Comparison of ENCODE assay signal across 23 mouse cellular contexts in the genomic region with DNA sequence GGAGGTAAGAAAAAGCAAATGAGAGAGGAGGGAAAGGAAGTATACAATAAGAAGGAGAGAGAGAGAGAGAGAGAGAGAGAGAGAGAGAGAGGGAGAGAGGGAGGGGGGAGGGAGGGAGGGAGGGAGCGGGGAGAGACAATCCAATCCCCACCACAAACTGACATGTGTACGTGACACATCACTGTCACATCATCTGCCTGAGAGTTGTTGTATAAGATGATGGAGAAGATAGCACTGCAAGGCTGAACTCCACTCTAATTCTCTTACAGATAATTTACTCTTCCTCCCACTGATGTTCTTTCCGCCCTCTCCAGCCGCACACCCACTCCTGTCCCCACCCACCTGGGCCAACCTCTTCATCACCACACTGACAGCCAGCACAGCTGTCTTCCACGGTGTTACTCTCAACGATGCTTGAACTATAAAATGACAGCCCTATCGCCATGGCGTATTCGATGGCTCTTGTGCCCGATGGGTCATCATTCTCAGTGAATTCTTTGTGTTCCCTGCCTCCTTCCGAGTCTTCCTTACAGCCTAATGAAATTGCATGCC. TPM values are rescaled to one million over a fixed set of nuclear protein-coding genes. Genes with fewer than 3 reads are reported as not detected.
DNase-seq lines count a peak whose midpoint lies in the region; ATAC-seq lines count a peak whose summit lies in the region.
"Had no signal": no experiment of that assay in that cellular context is flagged by ENCODE, and none has a peak within 500 bp of the region (broad histone marks: within the 10 kb centered on the region; RNA-seq: fewer than 3 reads in every experiment).

No protein-coding gene starts in this region.

- H3K4me1 ChIP-seq in forebrain, embryonic 13.5 days, result no peaks in the 10 kb centered on the region
- H3K4me1 ChIP-seq in forebrain, embryonic 10.5 days, result peaks cover 4% of the 10 kb centered on the region; the same call in 1 of the 2 replicates
- peaks cover 3% of the 10 kb centered on the region; the same call in 1 of the 2 replicates for H3K4me1 ChIP-seq in hindbrain, embryonic 15.5 days (replicated peaks)
- no peaks in the 10 kb centered on the region for H3K4me1 ChIP-seq in hindbrain, embryonic 16.5 days (ENCODE audit: control insufficient read depth, insufficient read depth, low read depth, low read length)
- no peaks in the 10 kb centered on the region for H3K4me1 ChIP-seq in midbrain, embryonic 11.5 days (ENCODE audit: control insufficient read depth, insufficient read depth, low read length)
- H3K4me1 ChIP-seq in midbrain, embryonic 14.5 days (ENCODE audit: control insufficient read depth, insufficient read depth, low read length), result no peaks in the 10 kb centered on the region
- no peaks in the 10 kb centered on the region for H3K4me1 ChIP-seq in neural tube, embryonic 14.5 days (ENCODE audit: control insufficient read depth, insufficient read depth, low read length)
- no peaks in the 10 kb centered on the region for H3K4me1 ChIP-seq in liver, embryonic 12.5 days
- H3K4me1 ChIP-seq: liver, embryonic 15.5 days; midbrain, embryonic 12.5 days; stomach, embryonic 15.5 days had no signal

- H3K9ac ChIP-seq in forebrain, embryonic 13.5 days, result no peak overlapping the region
- H3K9ac ChIP-seq in hindbrain, embryonic 15.5 days, result no peak overlapping the region
- no peak overlapping the region for H3K9ac ChIP-seq in hindbrain, embryonic 16.5 days (ENCODE audit: low read depth, low read length)
- H3K9ac ChIP-seq in midbrain, embryonic 11.5 days (ENCODE audit: low read length), result no peak overlapping the region
- H3K9ac ChIP-seq in midbrain, embryonic 14.5 days (replicated peaks; ENCODE audit: low read length), result no peak overlapping the region
- no peak overlapping the region for H3K9ac ChIP-seq in neural tube, embryonic 14.5 days (replicated peaks; ENCODE audit: low read depth, low read length)
- H3K9ac ChIP-seq in liver, embryonic 12.5 days, result no peak overlapping the region
- H3K9ac ChIP-seq: liver, embryonic 15.5 days; midbrain, embryonic 12.5 days; stomach, embryonic 15.5 days had no signal

- H3K27me3 ChIP-seq in forebrain, embryonic 13.5 days, result no peaks in the 10 kb centered on the region
- H3K27me3 ChIP-seq in forebrain, embryonic 10.5 days (ENCODE audit: poor library complexity, severe bottlenecking), result no peaks in the 10 kb centered on the region
- H3K27me3 ChIP-seq in hindbrain, embryonic 15.5 days, result no peaks in the 10 kb centered on the region
- H3K27me3 ChIP-seq in hindbrain, embryonic 16.5 days (replicated peaks; ENCODE audit: control insufficient read depth, insufficient read depth, low read length), result no peaks in the 10 kb centered on the region
- H3K27me3 ChIP-seq in midbrain, embryonic 11.5 days (ENCODE audit: control insufficient read depth, insufficient read depth, low read length), result no peaks in the 10 kb centered on the region
- no peaks in the 10 kb centered on the region for H3K27me3 ChIP-seq in midbrain, embryonic 14.5 days (ENCODE audit: control insufficient read depth, insufficient read depth, low read length)
- no peaks in the 10 kb centered on the region for H3K27me3 ChIP-seq in neural tube, embryonic 14.5 days (ENCODE audit: control insufficient read depth, insufficient read depth, low read length)
- no peaks in the 10 kb centered on the region for H3K27me3 ChIP-seq in liver, embryonic 12.5 days (replicated peaks)
- H3K27me3 ChIP-seq: liver, embryonic 15.5 days; midbrain, embryonic 12.5 days; stomach, embryonic 15.5 days had no signal

- 66% methylated on average over 11 of the region's 11 CpGs for WGBS in forebrain, embryonic 13.5 days
- WGBS in forebrain, embryonic 10.5 days, result 84% methylated on average over 10 of the region's 11 CpGs
- WGBS in hindbrain, embryonic 15.5 days, result 42% methylated on average over 10 of the region's 11 CpGs
- 47% methylated on average over 10 of the region's 11 CpGs for WGBS in hindbrain, embryonic 16.5 days
- WGBS in midbrain, embryonic 11.5 days, result 79% methylated on average over 11 of the region's 11 CpGs
- WGBS in midbrain, embryonic 14.5 days, result 61% methylated on average over 11 of the region's 11 CpGs
- 31% methylated on average over 10 of the region's 11 CpGs for WGBS in neural tube, embryonic 14.5 days
- 56% methylated on average over 11 of the region's 11 CpGs for WGBS in liver, embryonic 12.5 days (ENCODE audit: insufficient replicate concordance)

- no peak overlapping the region for H3K27ac ChIP-seq in forebrain, embryonic 13.5 days
- no peak overlapping the region for H3K27ac ChIP-seq in forebrain, embryonic 10.5 days
- no peak overlapping the region for H3K27ac ChIP-seq in hindbrain, embryonic 15.5 days (replicated peaks)
- H3K27ac ChIP-seq in hindbrain, embryonic 16.5 days (ENCODE audit: low read depth, low read length), result no peak overlapping the region
- H3K27ac ChIP-seq in midbrain, embryonic 11.5 days (ENCODE audit: low read depth, low read length), result no peak overlapping the region
- H3K27ac ChIP-seq in midbrain, embryonic 14.5 days (replicated peaks; ENCODE audit: low read depth, low read length), result no peak overlapping the region
- H3K27ac ChIP-seq in neural tube, embryonic 14.5 days (ENCODE audit: low read depth, low read length), result no peak overlapping the region
- no peak overlapping the region for H3K27ac ChIP-seq in liver, embryonic 12.5 days
- H3K27ac ChIP-seq: liver, embryonic 15.5 days; midbrain, embryonic 12.5 days; stomach, embryonic 15.5 days had no signal

- DNase-seq in forebrain, embryonic 10.5 days (ENCODE audit: extremely low spot score, low spot score), result no peak
- no peak for DNase-seq in midbrain, embryonic 11.5 days (ENCODE audit: low spot score, missing footprints)
- DNase-seq in midbrain, embryonic 14.5 days, result no peak
- DNase-seq: adrenal gland, postnatal 14 days; cerebellum, adult 11-12 months; cerebellum, postnatal 25 days; embryo, embryonic 11 days; gastrocnemius, postnatal 25 days; kidney, adult 11 months; kidney, postnatal 14 days; right cerebral cortex, postnatal 25 days; thymus, adult 18-20 months; thymus, postnatal 4 days had no signal

- no peak overlapping the region for H3K4me3 ChIP-seq in forebrain, embryonic 13.5 days
- H3K4me3 ChIP-seq in forebrain, embryonic 10.5 days, result no peak overlapping the region
- H3K4me3 ChIP-seq in hindbrain, embryonic 15.5 days, result no peak overlapping the region
- no peak overlapping the region for H3K4me3 ChIP-seq in hindbrain, embryonic 16.5 days (ENCODE audit: low read length)
- H3K4me3 ChIP-seq in midbrain, embryonic 11.5 days (ENCODE audit: low read depth, low read length), result no peak overlapping the region
- H3K4me3 ChIP-seq in midbrain, embryonic 14.5 days (replicated peaks; ENCODE audit: low read depth, low read length), result no peak overlapping the region
- H3K4me3 ChIP-seq in neural tube, embryonic 14.5 days (ENCODE audit: low read depth, low read length), result no peak overlapping the region
- H3K4me3 ChIP-seq in liver, embryonic 12.5 days, result no peak overlapping the region
- H3K4me3 ChIP-seq: liver, embryonic 15.5 days; midbrain, embryonic 12.5 days; stomach, embryonic 15.5 days had no signal

- H3K4me2 ChIP-seq in forebrain, embryonic 13.5 days, result no peak overlapping the region
- no peak overlapping the region for H3K4me2 ChIP-seq in hindbrain, embryonic 15.5 days
- no peak overlapping the region for H3K4me2 ChIP-seq in hindbrain, embryonic 16.5 days (ENCODE audit: low read length)
- no peak overlapping the region for H3K4me2 ChIP-seq in midbrain, embryonic 11.5 days
- no peak overlapping the region for H3K4me2 ChIP-seq in midbrain, embryonic 14.5 days (ENCODE audit: low read length)
- no peak overlapping the region for H3K4me2 ChIP-seq in neural tube, embryonic 14.5 days (ENCODE audit: low read depth, low read length)
- H3K4me2 ChIP-seq in liver, embryonic 12.5 days, result no peak overlapping the region
- H3K4me2 ChIP-seq: liver, embryonic 15.5 days; midbrain, embryonic 12.5 days; stomach, embryonic 15.5 days had no signal

- H3K36me3 ChIP-seq in forebrain, embryonic 13.5 days (ENCODE audit: poor library complexity, severe bottlenecking), result no peaks in the 10 kb centered on the region
- no peaks in the 10 kb centered on the region for H3K36me3 ChIP-seq in forebrain, embryonic 10.5 days (replicated peaks)
- H3K36me3 ChIP-seq in hindbrain, embryonic 15.5 days, result no peaks in the 10 kb centered on the region
- H3K36me3 ChIP-seq in hindbrain, embryonic 16.5 days (ENCODE audit: control insufficient read depth, insufficient read depth, low read length), result no peaks in the 10 kb centered on the region
- H3K36me3 ChIP-seq in midbrain, embryonic 11.5 days (ENCODE audit: control insufficient read depth, insufficient read depth, low read length), result no peaks in the 10 kb centered on the region
- H3K36me3 ChIP-seq in midbrain, embryonic 14.5 days (ENCODE audit: control insufficient read depth, insufficient read depth, low read length), result no peaks in the 10 kb centered on the region
- H3K36me3 ChIP-seq in neural tube, embryonic 14.5 days (ENCODE audit: control insufficient read depth, insufficient read depth, low read length), result no peaks in the 10 kb centered on the region
- no peaks in the 10 kb centered on the region for H3K36me3 ChIP-seq in liver, embryonic 12.5 days
- H3K36me3 ChIP-seq: liver, embryonic 15.5 days; midbrain, embryonic 12.5 days; stomach, embryonic 15.5 days had no signal

- no peaks in the 10 kb centered on the region for H3K9me3 ChIP-seq in forebrain, embryonic 13.5 days (replicated peaks)
- H3K9me3 ChIP-seq in forebrain, embryonic 10.5 days, result no peaks in the 10 kb centered on the region
- H3K9me3 ChIP-seq in hindbrain, embryonic 15.5 days, result no peaks in the 10 kb centered on the region
- H3K9me3 ChIP-seq in hindbrain, embryonic 16.5 days (ENCODE audit: control insufficient read depth, low read length), result no peaks in the 10 kb centered on the region
- no peaks in the 10 kb centered on the region for H3K9me3 ChIP-seq in midbrain, embryonic 11.5 days (ENCODE audit: control insufficient read depth, low read length)
- no peaks in the 10 kb centered on the region for H3K9me3 ChIP-seq in midbrain, embryonic 14.5 days (ENCODE audit: control insufficient read depth, low read length)
- H3K9me3 ChIP-seq in neural tube, embryonic 14.5 days (ENCODE audit: control insufficient read depth, low read length), result no peaks in the 10 kb centered on the region
- H3K9me3 ChIP-seq in liver, embryonic 12.5 days (replicated peaks), result no peaks in the 10 kb centered on the region
- H3K9me3 ChIP-seq: liver, embryonic 15.5 days; midbrain, embryonic 12.5 days; stomach, embryonic 15.5 days had no signal

- 0 out of 2 replicates have a peak, but pooled peaks have one; percentile 19 for ATAC-seq in forebrain, embryonic 13.5 days
- 0 out of 2 replicates have a peak, but pooled peaks have one; percentile 50 for ATAC-seq in hindbrain, embryonic 15.5 days (ENCODE audit: low FRiP score, low read depth)
- ATAC-seq in hindbrain, embryonic 16.5 days, result no peak
- ATAC-seq in midbrain, embryonic 11.5 days (ENCODE audit: low FRiP score), result peak; percentile 35; the same call in 1 of the 2 replicates
- ATAC-seq in midbrain, embryonic 14.5 days (ENCODE audit: low FRiP score, low TSS enrichment), result no peak
- peak; percentile 60; the same call in 1 of the 2 replicates for ATAC-seq in neural tube, embryonic 14.5 days (ENCODE audit: low read depth)
- no peak for ATAC-seq in liver, embryonic 12.5 days
- ATAC-seq: activated CD4-positive, CD25-positive, alpha-beta regulatory T cell, adult 4 months; CD4-positive, CD25-positive, alpha-beta regulatory T cell, adult 4 months had no signal

RNA-seq across cellular contexts. Expression of a gene that starts 18.2 kb away (rescaled TPM):
- 3.4 and 4.1 TPM in 2 replicates for polyA plus RNA-seq in forebrain, embryonic 13.5 days (2015; fragmentation: Nextera tagmentation; extraction: Ambion mirVana)
- polyA plus RNA-seq in forebrain, embryonic 10.5 days (2016; fragmentation: Nextera tagmentation; extraction: Ambion mirVana), result 1.0 and 1.1 TPM in 2 replicates
- polyA plus RNA-seq in hindbrain, embryonic 15.5 days (2015; fragmentation: Nextera tagmentation; extraction: Ambion mirVana), result 7.1 and 7.5 TPM in 2 replicates
- 7.9 and 9.0 TPM in 2 replicates for polyA plus RNA-seq in hindbrain, embryonic 16.5 days (2015; fragmentation: Nextera tagmentation; extraction: Ambion mirVana)
- 1.00 and 1.0 TPM in 2 replicates for polyA plus RNA-seq in midbrain, embryonic 11.5 days (2014; fragmentation: Nextera tagmentation; extraction: Ambion mirVana)
- 5.8 and 5.9 TPM in 2 replicates for polyA plus RNA-seq in midbrain, embryonic 14.5 days (2014; fragmentation: Nextera tagmentation; extraction: Ambion mirVana)
- 6.6 and 8.5 TPM in 2 replicates for polyA plus RNA-seq in neural tube, embryonic 14.5 days (2014; fragmentation: Nextera tagmentation; extraction: Ambion mirVana)
- polyA plus RNA-seq in liver, embryonic 12.5 days (2016; fragmentation: Nextera tagmentation; extraction: Ambion mirVana), result 2.8 and 3.0 TPM in 2 replicates
- polyA plus RNA-seq: activated CD4-positive, CD25-positive, alpha-beta regulatory T cell, adult 4 months; CD4-positive, CD25-positive, alpha-beta regulatory T cell, adult 4 months had no signal

Comparison
In these comparisons a context has a peak if more than half of its experiments do, and no peak if none do; other contexts are left out.
1. ATAC-seq: peak in forebrain, embryonic 13.5 days (single experiment), hindbrain, embryonic 15.5 days (single experiment), midbrain, embryonic 11.5 days (single experiment) and neural tube, embryonic 14.5 days (single experiment); none in hindbrain, embryonic 16.5 days (single experiment), midbrain, embryonic 14.5 days (single experiment) and liver, embryonic 12.5 days (single experiment).